Mouse (Mus musculus): ENCODE measurements at regions not wholly inside any gene's neighbourhood (a gene's known extent, or its start where the extent isn't known, plus 50 kb on each side); places are given as distances from the start of the nearest gene placed in this dataset.

- TF ChIP-seq CTCF (IDR thresholded peaks at IDR 0.05; ENCODE audit: low read depth) (no peak), EP300 (IDR thresholded peaks at IDR 0.05; ENCODE audit: low read depth) (no peak)
Measured at GRCm38 (mm10) chr13:31421556-31421955, 134.4 kb upstream of the Foxq1 start.
